Mouse (Mus musculus) kidney, embryonic 15.5 days (tissue): Measurements from ENCODE around the gene Cldn20. TPM values are rescaled to one million over a fixed set of nuclear protein-coding genes. Genes with fewer than 3 reads are reported as not detected.
A peak's percentile ranks its signal among the peaks of the same experiment; 100 is the strongest.

Experiments
- ATAC-seq: fragments of 200-750 bp; cut with Nextera tagmentation; replicated peaks from 2 replicates; pipeline ENCODE4 v1.8.0; 2017; ENCODE audit warnings: moderate TSS enrichment; ENCODE audit not compliant: low FRiP score
- H3K27ac ChIP-seq: fragments of 300-500 bp; sonication (generic); 2 replicates; pipeline ENCODE4 v1.5.1; 2015; ENCODE audit warnings: mild to moderate bottlenecking, inconsistent platforms
- H3K27me3 ChIP-seq: fragments of 300-500 bp; sonication (generic); 2 replicates; pipeline ENCODE4 v1.6.1; 2015; ENCODE audit warnings: inconsistent platforms
- H3K36me3 ChIP-seq: fragments of 300-500 bp; sonication (generic); 2 replicates; pipeline ENCODE4 v1.6.1; 2015; ENCODE audit warnings: inconsistent platforms
- H3K4me1 ChIP-seq: fragments of 300-500 bp; sonication (generic); 2 replicates; pipeline ENCODE4 v1.6.1; 2015; ENCODE audit warnings: inconsistent platforms
- H3K4me2 ChIP-seq: fragments of 300-500 bp; sonication (generic); 2 replicates; pipeline ENCODE4 v1.6.1; 2015; ENCODE audit warnings: moderate library complexity, mild to moderate bottlenecking, inconsistent platforms
- H3K4me3 ChIP-seq: fragments of 300-500 bp; sonication (generic); replicated peaks from 2 replicates; pipeline ENCODE4 v1.5.1; 2015; ENCODE audit warnings: mild to moderate bottlenecking, inconsistent platforms
- H3K9ac ChIP-seq: fragments of 300-500 bp; sonication (generic); 2 replicates; pipeline ENCODE4 v1.6.1; 2015; ENCODE audit warnings: mild to moderate bottlenecking, inconsistent platforms
- H3K9me3 ChIP-seq: fragments of 300-500 bp; sonication (generic); replicated peaks from 2 replicates; pipeline ENCODE4 v1.6.1; 2016; ENCODE audit warnings: inconsistent platforms
- WGBS: fragments of 180-500 bp; shearing (Covaris S2); methylation state at CpG from one replicate; pipeline ENCODE4 v1.1.7; 2015; ENCODE audit warnings: mixed read lengths; 5-methylcytosine and 5-hydroxymethylcytosine counted together
- polyA plus RNA-seq: library from polyadenylated mRNA; unstranded; fragments of >200 nt; fragmentation: Nextera tagmentation; extraction: Ambion mirVana; gene quantifications from 2 replicates; pipeline ENCODE4 v1.2.1, GENCODE M21; 2015

The Cldn20 gene
- polyA plus RNA-seq, 1 experiment from 2014 or later, result 0.42 TPM

DNA sequence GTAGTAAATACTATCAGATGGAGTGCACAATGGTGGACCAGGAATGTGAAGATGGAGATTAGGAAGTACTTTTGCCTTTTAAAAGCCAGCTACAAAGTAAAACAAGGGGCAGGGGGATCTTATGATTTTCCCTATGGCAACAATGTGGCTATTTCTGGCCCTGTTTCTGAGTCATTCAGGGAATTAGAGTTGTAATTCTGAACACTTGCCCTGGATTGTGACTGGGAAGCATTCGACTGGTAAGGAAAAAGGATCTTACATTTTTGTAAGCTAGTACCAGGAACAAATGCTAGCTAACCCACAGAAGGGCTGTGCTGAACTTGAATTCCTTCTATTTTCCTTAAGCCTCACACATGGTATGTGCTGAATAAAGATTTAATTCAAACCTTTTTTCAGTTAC is 713 bp upstream of the Cldn20 start:
- WGBS, result 76% methylated on average over 1 of the region's 1 CpGs
- peaks cover 14% of the 10 kb centered on the region for H3K36me3 ChIP-seq
- H3K9me3 ChIP-seq, result no peaks in the 10 kb centered on the region
- H3K4me2 ChIP-seq, result no peak overlapping the region
- no peak for ATAC-seq
- H3K9ac ChIP-seq, result no peak overlapping the region
- H3K27me3 ChIP-seq, result no peaks in the 10 kb centered on the region
- H3K4me3 ChIP-seq, result no peak overlapping the region
- H3K27ac ChIP-seq, result no peak overlapping the region
- H3K4me1 ChIP-seq, result no peaks in the 10 kb centered on the region

DNA sequence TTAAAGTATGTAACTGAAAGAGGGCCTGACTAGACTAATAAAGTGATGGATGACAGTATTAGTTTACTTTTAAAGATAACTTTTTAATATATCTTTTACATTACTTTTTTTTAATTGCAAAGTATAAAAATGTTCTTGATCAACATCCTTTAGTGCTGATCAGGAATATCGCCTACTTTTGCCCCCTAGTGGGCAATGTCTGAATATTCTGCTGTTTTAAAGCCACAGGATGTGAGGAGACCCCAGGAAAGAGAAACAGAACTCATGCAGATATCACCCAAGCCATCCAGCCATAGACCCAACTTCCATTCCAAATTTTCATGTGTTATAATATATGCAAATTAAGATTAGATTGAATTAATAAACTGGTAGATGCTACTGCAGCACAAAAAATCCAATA is 1.1 kb downstream of the Cldn20 start:
- Histone ChIP-seq H3K36me3 (peaks cover 14% of the 10 kb centered on the region), H3K27me3 (no peaks in the 10 kb centered on the region), H3K27ac (no peak overlapping the region), H3K9me3 (no peaks in the 10 kb centered on the region), H3K4me3 (no peak overlapping the region), H3K4me1 (no peaks in the 10 kb centered on the region), H3K4me2 (no peak overlapping the region), H3K9ac (no peak overlapping the region)
- 16% methylated on average over 1 of the region's 1 CpGs for WGBS
- ATAC-seq, result no peak

DNA sequence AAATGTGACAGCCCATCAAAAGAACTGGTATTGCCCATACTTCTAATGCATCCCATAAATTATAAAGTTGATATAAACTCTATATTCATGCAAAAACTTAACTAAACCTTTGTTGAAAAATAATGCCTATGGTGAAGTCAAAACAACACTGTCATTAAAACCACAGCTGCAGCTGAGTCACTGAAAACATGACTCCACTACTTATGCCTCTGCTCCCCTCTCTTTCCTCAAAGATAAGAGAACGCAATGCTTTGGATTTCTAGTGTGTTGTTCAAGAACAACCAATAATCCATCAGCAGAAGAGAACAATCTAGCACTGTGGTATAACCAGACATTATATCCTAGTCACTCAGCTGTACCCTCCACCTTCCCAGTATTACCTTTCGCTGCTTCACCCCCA is 8.0 kb downstream of the Cldn20 start:
- WGBS, result 95% methylated on average over 2 of the region's 2 CpGs
- Histone ChIP-seq H3K36me3 (peaks cover 26% of the 10 kb centered on the region), H3K27ac (no peak overlapping the region), H3K4me2 (no peak overlapping the region), H3K4me1 (no peaks in the 10 kb centered on the region), H3K27me3 (no peaks in the 10 kb centered on the region), H3K9me3 (no peaks in the 10 kb centered on the region), H3K9ac (no peak overlapping the region), H3K4me3 (no peak overlapping the region)
- no peak for ATAC-seq

DNA sequence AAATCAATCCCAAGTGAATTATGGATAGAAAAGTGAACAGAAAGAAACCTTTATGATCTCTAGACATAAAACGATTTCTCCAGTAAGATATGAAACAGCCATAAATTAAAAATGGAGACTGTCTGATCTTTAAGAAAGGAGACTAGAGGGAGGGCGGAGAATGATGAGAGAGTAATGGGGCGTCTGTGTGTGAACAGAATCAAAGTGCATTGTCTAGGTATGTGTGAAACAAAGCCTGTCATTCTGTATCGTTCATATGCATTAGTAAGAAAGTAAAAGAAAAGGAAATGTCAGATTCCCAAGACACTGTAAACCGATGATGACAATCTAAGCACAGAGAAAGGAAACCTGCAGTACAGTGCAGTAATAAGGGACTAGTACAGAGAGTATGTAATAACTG is 8.7 kb downstream of the Cldn20 start:
- H3K36me3 ChIP-seq, result peaks cover 24% of the 10 kb centered on the region
- H3K9me3 ChIP-seq, result no peaks in the 10 kb centered on the region
- no peak overlapping the region for H3K9ac ChIP-seq
- no peak overlapping the region for H3K27ac ChIP-seq
- no peaks in the 10 kb centered on the region for H3K27me3 ChIP-seq
- no peak overlapping the region for H3K4me2 ChIP-seq
- no peaks in the 10 kb centered on the region for H3K4me1 ChIP-seq
- 84% methylated on average over 5 of the region's 5 CpGs for WGBS
- ATAC-seq, result no peak
- H3K4me3 ChIP-seq, result no peak overlapping the region

DNA sequence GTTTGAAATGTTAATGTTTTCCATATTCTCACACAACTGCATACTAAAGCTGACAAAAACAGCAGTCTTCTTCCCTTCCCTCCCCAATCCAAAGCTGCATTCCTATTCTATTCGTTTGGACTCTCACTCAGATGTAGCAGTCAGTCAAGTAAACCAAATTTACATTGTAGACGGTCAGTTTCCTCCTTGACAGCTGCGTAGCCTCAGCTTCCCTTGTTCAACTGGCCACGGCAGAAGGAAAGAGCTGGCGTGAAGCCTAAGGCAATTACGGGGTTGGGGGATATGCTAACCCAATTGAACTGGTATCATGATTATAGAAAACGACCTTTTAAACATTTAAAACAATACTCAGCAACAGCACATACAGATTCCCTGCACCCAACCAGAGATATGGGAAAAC is 15.4 kb downstream of the Cldn20 start:
- H3K27ac ChIP-seq, result no peak overlapping the region
- H3K9ac ChIP-seq, result no peak overlapping the region
- 63% methylated on average over 7 of the region's 7 CpGs for WGBS
- H3K4me3 ChIP-seq, result no peak overlapping the region
- ATAC-seq, result no peak
- H3K36me3 ChIP-seq, result peaks cover 10% of the 10 kb centered on the region; the same call in 1 of the 2 replicates
- no peak overlapping the region for H3K4me2 ChIP-seq
- no peaks in the 10 kb centered on the region for H3K9me3 ChIP-seq
- no peaks in the 10 kb centered on the region for H3K27me3 ChIP-seq
- no peaks in the 10 kb centered on the region for H3K4me1 ChIP-seq

DNA sequence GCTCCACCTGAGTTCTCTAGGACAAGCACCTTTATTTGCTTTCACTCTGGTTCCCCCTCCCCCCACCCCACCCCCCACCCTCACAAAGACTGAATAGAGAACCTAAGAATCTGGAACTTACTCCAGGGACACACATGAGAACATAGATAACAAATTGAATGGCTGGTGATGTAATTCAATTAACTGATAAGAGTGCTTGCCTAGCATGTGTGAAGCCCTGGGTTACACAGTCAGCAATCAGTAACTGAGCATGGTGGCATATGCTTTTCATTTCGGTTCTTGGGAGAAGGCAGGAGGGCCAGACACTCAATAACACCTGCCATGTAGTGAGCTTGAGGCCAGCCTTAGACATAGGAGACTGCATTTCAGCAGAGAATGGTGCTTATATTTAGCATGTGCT is 23.9 kb downstream of the Cldn20 start:
- no peak for ATAC-seq
- WGBS, result 64% methylated on average over 1 of the region's 1 CpGs
- peak overlapping the region; percentile 94 for H3K27ac ChIP-seq

DNA sequence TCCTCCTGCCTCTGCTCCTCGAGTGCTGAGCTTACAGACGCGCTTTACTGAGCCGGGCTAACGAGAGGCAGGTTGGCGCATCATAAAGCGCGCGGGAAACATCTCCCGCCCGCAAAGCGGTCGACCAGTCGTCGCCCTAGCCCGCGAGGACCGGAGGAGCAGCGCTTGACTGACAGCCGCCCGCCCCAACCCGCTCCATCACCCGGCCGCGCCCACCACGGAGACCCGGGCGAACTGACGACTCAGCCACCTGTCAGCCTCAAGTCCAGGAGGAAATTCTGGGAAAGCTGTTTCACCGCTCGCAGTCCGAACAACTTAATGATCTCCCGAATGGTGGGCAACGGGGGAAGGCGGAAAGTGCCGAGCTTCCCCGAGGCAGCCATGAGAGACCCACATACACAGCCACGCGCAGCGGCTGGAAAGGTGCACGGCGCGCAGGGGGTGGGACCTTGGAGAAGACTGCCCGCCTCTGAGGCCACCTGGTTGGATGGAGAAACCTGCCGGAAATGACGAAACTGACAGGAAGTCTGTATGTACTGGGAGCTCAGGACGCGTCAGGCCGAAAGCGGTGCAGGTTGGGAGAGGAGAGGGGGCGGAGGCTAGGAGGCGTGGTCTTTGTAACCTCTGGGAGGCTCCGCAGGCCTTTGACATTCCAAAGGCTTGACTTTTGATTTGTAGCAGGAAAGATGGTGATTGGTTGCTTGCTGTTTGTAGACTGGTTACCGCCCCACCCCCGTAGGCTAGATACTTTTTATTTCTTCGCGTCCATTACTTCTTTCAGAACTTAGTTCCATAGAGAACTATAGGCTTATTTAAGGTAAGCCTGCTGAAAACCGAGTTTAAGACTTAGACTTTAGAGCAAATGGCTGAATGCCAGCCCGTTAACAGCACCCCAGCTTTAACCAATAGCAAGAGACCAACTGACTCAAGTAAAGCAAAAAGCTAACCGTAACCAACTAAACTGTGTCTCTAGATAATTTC is 25.3 kb downstream of the Cldn20 start, which contains the start of gene Tfb1m:
Gene Tfb1m (minus strand): TSS at position 451 of the 981 bp plus-strand sequence.
- H3K4me1 ChIP-seq, result peaks cover 15% of the 10 kb centered on the region; the same call in 1 of the 2 replicates
- peak within 1 kb of the TSS; percentile 62 for H3K4me2 ChIP-seq
- H3K27me3 ChIP-seq, result no peaks in the 10 kb centered on the region
- no peaks in the 10 kb centered on the region for H3K9me3 ChIP-seq
- no peaks in the 10 kb centered on the region for H3K36me3 ChIP-seq
- H3K4me3 ChIP-seq, result peak within 1 kb of the TSS; percentile 60
- ATAC-seq, result peak; percentile 100
- H3K27ac ChIP-seq, result peak within 1 kb of the TSS; percentile 94
- under 1% methylated on average over 60 of the region's 60 CpGs for WGBS
- peak within 1 kb of the TSS; percentile 63 for H3K9ac ChIP-seq

More for the DNA sequence above, 23.9 kb downstream of the Cldn20 start:
- H3K9me3 ChIP-seq, result no peaks in the 10 kb centered on the region
- H3K27me3 ChIP-seq, result no peaks in the 10 kb centered on the region
- H3K4me3 ChIP-seq, result peak overlapping the region; percentile 60; the same call in 1 of the 2 replicates
- H3K4me1 ChIP-seq, result peaks cover 15% of the 10 kb centered on the region; the same call in 1 of the 2 replicates
- 0 out of 2 replicates have a peak, but pooled peaks cover 5% of the 10 kb centered on the region for H3K36me3 ChIP-seq
- no peak overlapping the region for H3K9ac ChIP-seq
- peak overlapping the region; percentile 62 for H3K4me2 ChIP-seq

DNA sequence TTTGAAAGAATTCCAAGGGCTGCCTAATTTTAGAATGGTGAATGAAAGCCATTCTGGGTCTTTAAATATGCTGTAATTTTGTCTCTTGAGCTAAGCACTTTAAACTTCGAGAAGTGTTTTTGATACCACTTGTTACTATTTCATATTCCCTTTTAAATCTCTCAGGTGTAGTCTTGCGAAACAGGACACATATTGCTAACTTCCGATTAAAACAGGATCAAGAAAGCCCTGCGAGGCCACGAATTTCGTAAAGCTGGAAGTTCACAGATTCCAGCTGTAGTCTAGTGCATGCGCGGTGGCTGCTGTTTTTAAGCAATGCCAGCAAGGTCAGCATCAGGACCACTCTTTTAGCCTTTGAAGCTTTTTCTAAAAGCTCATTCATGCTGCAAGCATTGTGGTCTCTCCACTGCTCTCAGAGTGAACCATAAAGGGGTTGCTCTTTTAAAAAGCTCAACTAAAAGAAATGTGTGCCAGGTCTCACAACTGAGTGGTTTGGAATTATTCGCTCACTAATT is 26.1 kb downstream of the Cldn20 start:
- Histone ChIP-seq H3K4me2 (peak overlapping the region; percentile 62), H3K27me3 (no peaks in the 10 kb centered on the region), H3K4me1 (peaks cover 15% of the 10 kb centered on the region; the same call in 1 of the 2 replicates), H3K36me3 (no peaks in the 10 kb centered on the region), H3K27ac (peak overlapping the region; percentile 94), H3K9ac (peak overlapping the region; percentile 34; the same call in 1 of the 2 replicates), H3K4me3 (peak overlapping the region; percentile 60), H3K9me3 (no peaks in the 10 kb centered on the region)
- no peak for ATAC-seq
- WGBS, result 78% methylated on average over 9 of the region's 9 CpGs

DNA sequence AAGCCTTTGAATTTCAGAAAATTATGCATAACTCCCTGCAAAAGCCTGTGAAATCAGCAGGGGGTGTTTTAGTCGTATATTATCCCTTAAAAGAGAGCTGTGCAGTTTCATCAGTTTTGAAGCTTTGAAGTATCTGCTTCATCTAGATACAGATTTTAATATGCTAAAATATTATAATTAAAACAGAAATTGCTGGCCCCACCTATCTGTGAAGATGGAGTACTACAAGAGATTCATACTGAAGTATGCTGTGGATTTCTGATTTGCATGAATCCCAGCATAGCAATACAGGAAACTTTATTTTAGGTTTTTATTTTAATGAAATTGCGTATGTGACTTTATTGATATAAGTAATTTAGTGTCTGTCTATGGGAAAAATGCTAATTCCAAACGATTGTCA is 28.2 kb downstream of the Cldn20 start:
- H3K9me3 ChIP-seq, result no peaks in the 10 kb centered on the region
- H3K27ac ChIP-seq, result no peak overlapping the region
- H3K4me2 ChIP-seq, result no peak overlapping the region
- H3K4me1 ChIP-seq, result peaks cover 15% of the 10 kb centered on the region; the same call in 1 of the 2 replicates
- H3K36me3 ChIP-seq, result no peaks in the 10 kb centered on the region
- H3K27me3 ChIP-seq, result no peaks in the 10 kb centered on the region
- H3K9ac ChIP-seq, result no peak overlapping the region
- no peak for ATAC-seq
- no peak overlapping the region for H3K4me3 ChIP-seq
- 80% methylated on average over 3 of the region's 3 CpGs for WGBS

DNA sequence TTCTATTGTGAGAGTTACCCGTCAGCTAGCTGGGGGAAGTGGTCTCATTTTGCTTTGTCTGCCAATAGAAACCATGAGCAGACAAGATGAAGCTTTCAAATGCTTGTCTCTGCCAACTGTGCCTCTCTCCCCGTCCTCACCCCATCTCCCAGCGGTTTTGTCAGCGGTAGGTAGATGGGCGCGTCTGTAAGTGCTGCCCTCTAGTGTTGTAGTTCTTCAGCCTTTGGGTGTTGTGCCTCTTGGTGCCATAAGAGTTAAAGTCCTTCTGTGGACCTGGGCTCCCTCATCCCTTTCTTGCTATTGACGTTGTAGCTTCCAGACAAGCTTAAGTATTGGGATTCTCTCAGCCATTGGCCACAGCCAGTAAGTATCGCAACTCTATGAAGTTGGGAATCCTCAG is 30.1 kb downstream of the Cldn20 start:
- ATAC-seq, result no peak
- WGBS, result 47% methylated on average over 8 of the region's 8 CpGs

DNA sequence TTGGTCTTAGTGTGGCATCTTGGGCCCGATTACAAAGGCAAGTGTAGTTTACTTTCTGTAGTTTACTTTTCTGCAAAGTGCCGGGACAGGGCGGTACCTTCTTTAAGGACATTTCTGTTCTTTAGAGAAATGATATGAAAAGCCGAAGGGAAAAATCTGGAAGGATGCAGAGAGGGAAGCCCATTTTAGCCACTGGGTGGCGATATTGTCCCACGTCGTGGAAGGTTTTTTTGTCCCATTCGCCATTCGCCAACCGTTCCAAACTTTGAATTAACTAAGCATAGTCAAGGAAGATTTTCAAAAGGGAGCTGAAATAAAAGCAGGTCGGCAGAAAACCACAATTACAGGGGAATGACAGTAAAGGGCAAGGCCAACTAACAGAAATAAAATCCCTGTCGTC is 38.5 kb downstream of the Cldn20 start:
- Histone ChIP-seq H3K9me3 (no peaks in the 10 kb centered on the region), H3K27me3 (no peaks in the 10 kb centered on the region), H3K4me1 (no peaks in the 10 kb centered on the region), H3K27ac (no peak overlapping the region), H3K36me3 (no peaks in the 10 kb centered on the region), H3K4me2 (peak overlapping the region; percentile 27), H3K4me3 (no peak overlapping the region), H3K9ac (no peak overlapping the region)
- ATAC-seq, result no peak
- 4% methylated on average over 12 of the region's 12 CpGs for WGBS

More for the DNA sequence above, 30.1 kb downstream of the Cldn20 start:
- Histone ChIP-seq H3K9me3 (no peaks in the 10 kb centered on the region), H3K36me3 (no peaks in the 10 kb centered on the region), H3K27ac (no peak overlapping the region), H3K9ac (no peak overlapping the region), H3K4me2 (no peak overlapping the region), H3K27me3 (no peaks in the 10 kb centered on the region), H3K4me1 (peaks cover 5% of the 10 kb centered on the region; the same call in 1 of the 2 replicates), H3K4me3 (no peak overlapping the region)
